Mouse (Mus musculus) limb, embryonic 14.5 days (tissue): Measurements from ENCODE around the gene Fam213a. TPM values are rescaled to one million over a fixed set of nuclear protein-coding genes. Genes with fewer than 3 reads are reported as not detected.

ENCODE experiments used
- ATAC-seq: fragments of 200-750 bp; cut with Nextera tagmentation; 2 replicates; pipeline ENCODE4 v1.8.0; 2017; ENCODE audit warnings: low read depth, moderate number of reproducible peaks, moderate TSS enrichment; ENCODE audit not compliant: low FRiP score
- DNase-seq: peaks from one replicate; pipeline ENCODE4 v3.0.0-alpha.2; 2015; ENCODE audit warnings: low spot score
- H3K27ac ChIP-seq: fragments of 300-500 bp; sonication (generic); replicated peaks from 2 replicates; pipeline ENCODE4 v1.5.1; 2014; ENCODE audit warnings: low read depth, mild to moderate bottlenecking, low read length, moderate library complexity, mixed read lengths
- H3K27me3 ChIP-seq: fragments of 300-500 bp; sonication (generic); 2 replicates; pipeline ENCODE4 v1.6.1; 2014; ENCODE audit warnings: low read length, mixed read lengths; ENCODE audit not compliant: control insufficient read depth, insufficient read depth
- H3K36me3 ChIP-seq: fragments of 300-500 bp; sonication (generic); 2 replicates; pipeline ENCODE4 v1.6.1; 2014; ENCODE audit warnings: mild to moderate bottlenecking, low read length, moderate library complexity, mixed read lengths; ENCODE audit not compliant: control insufficient read depth, insufficient read depth
- H3K4me1 ChIP-seq: fragments of 300-500 bp; sonication (generic); 2 replicates; pipeline ENCODE4 v1.6.1; 2014; ENCODE audit warnings: antibody characterized with exemption, low read length, mixed read lengths; ENCODE audit not compliant: control insufficient read depth, insufficient read depth
- H3K4me2 ChIP-seq: fragments of 300-500 bp; sonication (generic); replicated peaks from 2 replicates; pipeline ENCODE4 v1.6.1; 2014; ENCODE audit warnings: low read depth, mild to moderate bottlenecking, low read length, moderate library complexity; ENCODE audit not compliant: severe bottlenecking
- H3K4me3 ChIP-seq: fragments of 300-500 bp; sonication (generic); replicated peaks from 2 replicates; pipeline ENCODE4 v1.5.1; 2014; ENCODE audit warnings: low read length
- H3K9ac ChIP-seq: fragments of 300-500 bp; sonication (generic); 2 replicates; pipeline ENCODE4 v1.6.1; 2014; ENCODE audit warnings: mild to moderate bottlenecking, low read depth, low read length, moderate library complexity; ENCODE audit not compliant: severe bottlenecking
- H3K9me3 ChIP-seq: fragments of 300-500 bp; sonication (generic); 2 replicates; pipeline ENCODE4 v1.6.1; 2016; ENCODE audit warnings: low read length; ENCODE audit not compliant: control insufficient read depth
- POLR2A ChIP-seq: fragments of 200-500 bp; IDR thresholded peaks from 2 replicates; pipeline ENCODE4 v1.8.0; 2012; ENCODE audit warnings: inconsistent platforms, mild to moderate bottlenecking, moderate library complexity, borderline replicate concordance; ENCODE audit not compliant: insufficient read depth, insufficient read length; ENCODE audit errors: extremely low read depth
- WGBS: fragments of 180-500 bp; shearing (Covaris S2); extraction: QIAGEN DNeasy Blood & Tissue Kit; methylation state at CpG from one replicate; pipeline ENCODE4 v1.1.7; 2014; 5-methylcytosine and 5-hydroxymethylcytosine counted together
- polyA plus RNA-seq, 2 experiments: library from polyadenylated mRNA; depleted of rRNA in 1 of 2; stranded (reverse) in 1 of 2; unstranded in 1 of 2; fragments of >200 nt; fragmentation: Nextera tagmentation in 1 of 2; extraction: Ambion mirVana in 1 of 2; gene quantifications; 2 replicates each; pipeline versions ENCODE4 v1.2.1 to v1.2.3; 2012 to 2014

The Fam213a gene
- polyA plus RNA-seq, 2 experiments = 19.6 to 27.1 TPM

- H3K9me3 ChIP-seq = no peaks in the 10 kb centered on the region
- H3K4me2 ChIP-seq = no peak overlapping the region; the same call in 1 of the 2 replicates
- peaks cover 7% of the 10 kb centered on the region; the same call in 1 of the 2 replicates for H3K4me1 ChIP-seq
- no peak overlapping the region for H3K4me3 ChIP-seq
- H3K9ac ChIP-seq = no peak overlapping the region; the same call in 1 of the 2 replicates
- ATAC-seq (no peak), DNase-seq (no peak)
- TF ChIP-seq POLR2A = no peak
- no peaks in the 10 kb centered on the region for H3K36me3 ChIP-seq
- H3K27ac ChIP-seq = no peak overlapping the region
- 26% methylated on average over 22 of the region's 22 CpGs for WGBS
- no peaks in the 10 kb centered on the region for H3K27me3 ChIP-seq
These were observed 9.1 kb downstream of the Fam213a start for GRCm38 (mm10) chr14:41004201-41005141.

- Histone ChIP-seq H3K4me1 (peaks cover 7% of the 10 kb centered on the region; the same call in 1 of the 2 replicates), H3K27ac (no peak overlapping the region), H3K9ac (no peak overlapping the region), H3K4me3 (no peak overlapping the region), H3K9me3 (no peaks in the 10 kb centered on the region), H3K27me3 (no peaks in the 10 kb centered on the region), H3K36me3 (peaks cover 9% of the 10 kb centered on the region), H3K4me2 (no peak overlapping the region)
- ATAC-seq = no peak
- 70% methylated on average over 5 of the region's 5 CpGs for WGBS
- TF ChIP-seq POLR2A = no peak
- DNase-seq = no peak
These were observed 12.0 kb downstream of the Fam213a start for GRCm38 (mm10) chr14:41001576-41001975.

GRCm38 (mm10) chr14:41000801-41001200 is 12.8 kb downstream of the Fam213a start:
- no peaks in the 10 kb centered on the region for H3K27me3 ChIP-seq
- H3K4me3 ChIP-seq = no peak overlapping the region
- TF ChIP-seq POLR2A = no peak
- H3K9me3 ChIP-seq = no peaks in the 10 kb centered on the region
- no peak overlapping the region for H3K9ac ChIP-seq
- ATAC-seq (no peak), DNase-seq (no peak)
- H3K4me2 ChIP-seq = no peak overlapping the region
- 24% methylated on average over 4 of the region's 4 CpGs for WGBS
- H3K4me1 ChIP-seq = peaks cover 7% of the 10 kb centered on the region; the same call in 1 of the 2 replicates
- peaks cover 9% of the 10 kb centered on the region for H3K36me3 ChIP-seq
- no peak overlapping the region for H3K27ac ChIP-seq

DNA sequence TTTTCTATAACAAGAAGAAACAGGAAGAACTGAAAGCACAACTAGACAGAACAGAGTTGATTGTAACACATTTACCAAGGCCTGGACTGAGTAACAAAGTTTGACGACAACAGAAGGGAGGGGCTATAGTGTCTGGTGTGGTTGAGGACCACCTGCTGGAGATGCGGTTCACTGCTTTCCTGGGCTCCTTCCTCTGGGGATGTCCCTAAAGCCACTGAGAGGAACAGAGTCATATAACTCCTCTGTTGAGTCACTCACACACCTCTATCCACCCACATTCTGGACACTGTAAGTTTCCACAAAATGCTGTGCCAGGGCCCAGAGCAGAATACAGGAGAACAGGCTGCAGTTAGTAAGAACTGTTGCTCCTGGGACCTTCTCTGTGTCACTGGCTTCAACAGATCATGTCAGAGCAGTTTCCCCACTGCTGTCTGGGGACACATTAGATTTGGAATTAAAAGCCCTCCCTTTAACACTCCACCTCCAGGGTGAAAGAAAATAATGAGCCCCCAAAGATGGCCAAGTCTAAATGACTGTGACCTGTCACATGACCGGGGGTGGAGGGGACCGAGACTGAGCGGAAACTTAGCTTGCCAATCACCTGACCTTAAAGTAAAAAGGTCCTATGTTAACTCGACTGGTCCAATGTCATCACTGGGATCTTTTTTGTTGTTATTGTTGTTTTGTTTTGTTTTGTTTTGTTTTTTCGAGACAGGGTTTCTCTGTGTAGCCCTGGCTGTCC is 13.5 kb downstream of the Fam213a start:
- no peak for TF ChIP-seq POLR2A
- Histone ChIP-seq H3K4me1 (peaks cover 7% of the 10 kb centered on the region; the same call in 1 of the 2 replicates), H3K4me2 (no peak overlapping the region), H3K4me3 (no peak overlapping the region), H3K9me3 (no peaks in the 10 kb centered on the region), H3K9ac (no peak overlapping the region), H3K36me3 (peaks cover 9% of the 10 kb centered on the region), H3K27me3 (no peaks in the 10 kb centered on the region), H3K27ac (no peak overlapping the region; the same call in 1 of the 2 replicates)
- DNase-seq = no peak
- WGBS = 81% methylated on average over 7 of the region's 7 CpGs
- ATAC-seq = no peak

DNA sequence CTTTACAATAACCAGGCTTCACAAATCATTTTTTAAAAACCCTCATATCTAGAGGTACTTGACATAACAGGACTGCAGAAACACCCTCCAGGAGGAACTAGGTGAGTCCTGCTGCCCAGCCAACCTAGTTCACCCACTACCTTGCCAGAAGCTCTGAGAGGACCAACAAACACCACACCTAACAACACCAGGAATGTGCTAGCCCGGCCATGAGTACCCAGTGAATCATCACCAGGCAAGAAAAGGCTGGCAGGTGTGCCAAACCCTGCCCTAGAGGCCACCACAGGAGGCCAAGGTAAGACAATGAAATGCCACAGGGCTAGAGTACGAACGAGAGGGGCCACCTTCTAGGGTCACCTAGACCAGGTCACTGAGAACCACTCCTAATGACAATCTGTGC is 17.4 kb downstream of the Fam213a start:
- no peak overlapping the region for H3K4me3 ChIP-seq
- H3K9ac ChIP-seq = no peak overlapping the region
- no peaks in the 10 kb centered on the region for H3K27me3 ChIP-seq
- H3K9me3 ChIP-seq = no peaks in the 10 kb centered on the region
- 66% methylated on average over 3 of the region's 3 CpGs for WGBS
- no peak for DNase-seq
- peaks cover 9% of the 10 kb centered on the region for H3K36me3 ChIP-seq
- TF ChIP-seq POLR2A = no peak
- H3K4me2 ChIP-seq = no peak overlapping the region
- H3K4me1 ChIP-seq = no peaks in the 10 kb centered on the region
- H3K27ac ChIP-seq = no peak overlapping the region
- ATAC-seq = no peak
